Mouse (Mus musculus) WW6 (cell line): Measurements from ENCODE around the gene Ldlr.
"Not testable (repeated sequence)": the region's sequence is repeated elsewhere in the genome, so short reads cannot be mapped to it uniquely, and the experiment has no call there.

ENCODE experiments used
- DNase-seq: peaks from one replicate; pipeline ENCODE4 v3.0.0-alpha.2; 2013; ENCODE audit warnings: low read depth, low spot score

Gene Ldlr

DNA sequence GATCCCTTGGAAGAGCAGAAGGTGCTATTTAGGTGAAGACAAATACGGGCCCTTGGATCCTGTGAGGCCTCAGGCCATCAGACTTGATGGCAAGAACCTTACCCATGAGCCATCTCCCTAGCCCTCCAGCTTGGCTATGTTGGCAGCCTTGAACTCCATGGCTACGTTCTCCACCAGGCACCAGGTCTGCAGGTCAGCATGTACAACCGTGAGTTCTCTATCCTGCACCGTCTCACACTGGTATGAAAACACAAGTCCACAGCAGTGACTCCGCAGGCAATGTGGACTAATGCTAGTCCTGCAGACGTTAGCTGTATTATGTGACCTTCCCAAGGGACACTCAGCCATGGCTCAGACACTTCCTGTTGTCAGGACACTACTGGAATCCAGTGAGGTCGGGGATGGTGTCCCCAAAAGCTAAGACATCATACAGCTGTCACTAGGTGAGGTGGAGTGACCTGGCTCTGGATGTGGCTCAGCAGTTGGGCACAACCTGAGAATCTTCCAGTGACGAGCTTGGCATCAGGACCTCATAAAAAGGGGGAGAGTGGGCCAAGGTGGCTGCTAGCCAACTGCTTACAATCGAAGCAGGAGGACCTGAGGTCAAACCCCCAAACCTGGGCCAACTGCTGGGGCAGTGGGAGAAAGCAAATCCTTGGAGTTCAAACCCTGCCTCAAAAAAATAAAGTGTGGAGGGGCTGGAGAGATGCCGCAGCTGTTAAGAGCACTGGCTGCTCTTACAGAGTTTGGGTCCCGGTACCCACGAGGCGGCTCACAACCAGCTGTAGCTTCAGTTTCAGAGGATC is 31.4 kb downstream of the Ldlr start:
- no peak for DNase-seq

DNA sequence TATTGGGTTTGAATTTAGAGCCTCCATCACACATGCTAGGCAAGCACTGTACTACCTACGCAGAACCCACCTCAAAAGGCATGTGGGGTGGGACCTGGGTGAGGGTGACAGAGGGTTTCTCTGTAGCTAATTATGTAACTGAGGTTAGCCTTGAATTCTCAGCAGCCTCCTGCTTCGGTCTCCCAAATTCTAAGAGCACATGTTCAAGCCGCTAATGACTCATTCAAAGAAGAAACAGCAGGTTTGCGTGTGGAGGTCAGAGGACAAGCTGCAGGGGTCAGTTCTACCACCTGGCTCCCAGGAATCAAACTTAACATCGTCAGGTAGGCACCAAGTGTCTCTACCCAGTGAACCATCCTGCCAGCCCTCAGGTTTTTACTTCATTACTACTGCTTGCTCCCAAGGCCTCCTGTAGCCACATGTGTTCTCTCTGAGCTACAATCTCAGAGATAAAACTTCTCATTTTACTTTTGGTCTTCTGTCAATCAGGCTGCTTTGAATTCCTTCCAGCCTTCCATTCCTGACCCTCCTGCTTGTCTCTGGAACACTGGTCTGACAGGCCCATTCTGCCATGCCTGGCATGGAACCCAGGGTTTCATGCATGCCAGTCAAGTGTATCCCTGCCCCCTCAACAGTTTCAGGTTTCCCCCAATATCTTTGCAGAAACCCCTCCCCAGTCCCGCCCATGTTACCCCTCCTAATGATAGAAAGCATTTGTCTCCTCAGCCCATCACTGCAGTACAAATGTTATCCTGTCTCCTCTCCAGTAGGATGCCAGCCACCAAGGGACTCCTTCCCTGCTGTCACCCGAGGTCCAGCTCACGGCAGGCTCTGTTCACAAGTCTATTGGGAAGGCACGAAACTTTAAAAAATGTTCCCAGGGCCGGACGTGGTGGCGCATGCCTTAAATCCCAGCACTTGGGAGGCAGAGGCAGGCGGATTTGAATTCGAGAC is 35.6 kb downstream of the Ldlr start:
- no peak for DNase-seq

DNA sequence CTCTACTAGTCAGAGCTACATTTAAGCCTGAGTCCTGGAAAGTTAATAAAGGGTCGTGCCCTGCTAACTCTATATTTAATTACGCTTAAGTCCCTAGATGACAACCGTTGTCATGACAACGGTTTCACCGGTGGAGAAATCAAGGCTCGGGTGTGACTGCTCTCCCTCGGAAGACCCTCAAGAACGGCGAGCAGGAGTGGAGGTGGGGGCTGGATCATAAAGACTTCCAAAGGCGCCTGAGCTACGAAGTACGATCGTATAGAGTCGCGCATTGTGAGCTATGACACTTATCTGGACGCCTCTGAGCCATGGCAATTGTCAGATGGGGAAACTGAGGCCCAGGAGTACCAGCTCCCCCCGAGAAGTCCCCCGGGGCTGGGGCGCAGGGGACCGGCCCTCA is 36.4 kb downstream of the Ldlr start:
- no peak for DNase-seq

DNA sequence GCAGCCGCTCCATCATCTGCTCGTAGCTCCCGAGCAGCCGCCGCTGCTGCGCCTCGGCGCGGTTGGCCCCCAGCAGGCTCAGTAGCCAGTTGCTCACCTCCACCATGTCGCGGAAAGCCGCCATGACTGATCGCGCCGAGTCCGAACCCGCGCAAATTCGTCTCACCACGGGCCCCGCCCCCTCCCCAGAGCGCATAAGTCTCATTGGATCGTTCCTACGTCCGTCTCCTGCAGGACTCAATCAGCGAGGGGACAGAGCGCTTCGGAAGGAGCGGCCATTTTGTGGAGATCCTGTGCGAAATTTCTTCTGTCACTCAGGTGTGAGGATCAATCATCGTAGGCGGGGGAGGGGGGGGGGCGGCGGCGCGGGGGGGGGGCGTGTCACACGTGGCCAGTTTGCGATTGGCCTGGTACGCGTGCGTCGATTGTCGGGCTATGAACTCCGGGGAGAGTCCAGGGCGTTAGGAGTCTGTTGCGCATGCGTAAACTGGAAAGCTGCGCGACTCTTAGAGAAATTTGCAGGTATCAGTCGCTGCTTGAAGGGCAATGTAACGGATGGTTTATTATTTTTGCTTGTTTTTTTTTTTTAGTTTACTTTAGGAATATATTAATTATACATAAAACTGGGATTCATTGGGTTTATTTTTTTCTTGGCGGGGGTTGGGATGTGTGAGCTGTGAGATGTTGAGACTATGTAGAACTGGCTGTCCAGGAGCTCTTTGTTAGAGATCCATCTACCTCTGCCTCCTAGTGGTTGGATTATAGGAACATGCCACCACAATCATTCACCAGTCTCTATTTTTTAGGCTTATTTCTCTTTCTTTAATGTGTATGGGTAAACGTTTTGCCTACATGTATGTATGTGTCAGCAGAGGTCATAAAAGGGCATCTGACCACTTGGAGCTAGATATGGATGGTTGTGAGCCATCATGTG is 37.1 kb downstream of the Ldlr start, which contains the start of gene Spc24:
Gene Spc24 (minus strand): TSS at position 149 of the 934 bp plus-strand sequence.
- peak; percentile 93 for DNase-seq

DNA sequence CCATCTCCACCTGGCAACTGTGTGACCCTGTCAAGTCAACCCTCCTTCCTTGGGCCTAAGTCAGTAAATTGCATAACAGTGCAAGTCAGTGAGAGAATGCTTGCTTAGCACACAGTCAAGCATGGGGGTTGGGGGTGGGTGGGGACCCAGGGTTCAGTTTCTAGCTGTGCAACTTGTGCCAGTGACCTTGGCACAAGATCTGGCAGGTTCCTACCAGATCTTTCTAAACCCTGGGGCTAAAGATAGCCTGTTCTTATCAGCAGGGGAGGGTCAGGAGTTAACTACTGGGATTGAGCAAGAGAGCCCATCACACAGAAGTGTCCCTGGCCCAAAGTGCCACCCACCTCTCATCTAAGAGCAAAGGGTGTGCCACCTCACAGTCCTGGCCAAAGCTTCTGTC is 38.9 kb downstream of the Ldlr start:
- DNase-seq: peak; percentile 18

DNA sequence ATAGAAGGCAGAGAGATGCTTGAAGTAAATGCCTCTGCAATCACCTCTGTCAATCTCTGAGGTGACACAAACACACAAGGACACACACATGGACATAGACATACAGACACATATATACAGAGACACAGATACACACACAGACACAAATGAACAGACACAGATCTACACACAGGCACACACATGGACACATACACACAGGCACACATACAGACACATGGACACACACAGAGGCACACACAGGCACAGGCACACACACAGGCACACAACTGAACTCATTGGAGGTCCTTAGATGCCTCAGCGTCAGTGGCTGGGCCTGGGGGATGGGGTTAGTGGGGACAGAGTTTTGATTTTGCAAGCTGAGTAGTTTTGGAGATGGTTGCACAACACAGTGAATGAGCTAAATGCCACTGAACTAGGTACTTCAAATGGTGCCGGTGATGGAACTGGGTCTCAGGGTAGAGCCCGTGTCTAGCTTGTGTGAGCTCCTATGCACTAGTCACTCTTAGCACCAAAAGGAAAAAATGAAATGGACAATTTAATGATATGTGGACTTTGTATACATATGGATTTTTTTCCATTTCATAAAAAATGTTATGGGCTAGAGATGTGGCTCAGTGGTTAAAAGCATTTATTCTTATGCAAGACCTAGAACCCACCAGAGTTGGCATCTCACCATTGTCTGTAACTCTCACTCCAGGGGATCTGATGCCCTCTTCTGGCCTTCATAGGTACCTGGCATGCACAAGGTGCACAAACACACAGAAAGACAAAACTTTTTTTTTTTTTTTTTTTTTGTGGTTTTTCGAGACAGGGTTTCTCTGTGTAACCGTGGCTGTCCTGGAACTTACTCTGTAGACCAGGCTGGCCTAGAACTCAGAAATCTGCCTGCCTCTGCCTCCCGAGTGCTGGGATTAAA is 41.1 kb downstream of the Ldlr start:
- no peak for DNase-seq

DNA sequence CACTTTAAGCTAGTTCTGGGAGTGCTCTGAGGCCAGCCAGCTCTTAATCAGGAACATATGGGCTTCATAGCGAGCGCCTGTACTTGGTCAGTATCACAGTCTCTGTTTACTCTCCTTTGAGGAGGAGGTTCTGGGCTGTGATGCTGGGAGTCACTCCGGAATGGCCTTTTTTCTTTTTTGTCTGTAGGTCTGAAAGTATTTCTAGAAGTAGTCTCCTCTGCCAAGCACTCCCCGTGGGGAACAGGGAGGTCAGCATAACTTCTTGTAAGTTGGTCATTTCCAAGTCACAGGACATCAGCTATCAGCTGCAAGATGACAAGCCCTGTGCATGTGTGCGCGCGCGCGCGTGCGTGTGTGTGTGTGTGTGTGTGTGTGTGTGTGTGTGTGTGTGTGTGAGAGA is 44.6 kb downstream of the Ldlr start:
- DNase-seq: no peak

DNA sequence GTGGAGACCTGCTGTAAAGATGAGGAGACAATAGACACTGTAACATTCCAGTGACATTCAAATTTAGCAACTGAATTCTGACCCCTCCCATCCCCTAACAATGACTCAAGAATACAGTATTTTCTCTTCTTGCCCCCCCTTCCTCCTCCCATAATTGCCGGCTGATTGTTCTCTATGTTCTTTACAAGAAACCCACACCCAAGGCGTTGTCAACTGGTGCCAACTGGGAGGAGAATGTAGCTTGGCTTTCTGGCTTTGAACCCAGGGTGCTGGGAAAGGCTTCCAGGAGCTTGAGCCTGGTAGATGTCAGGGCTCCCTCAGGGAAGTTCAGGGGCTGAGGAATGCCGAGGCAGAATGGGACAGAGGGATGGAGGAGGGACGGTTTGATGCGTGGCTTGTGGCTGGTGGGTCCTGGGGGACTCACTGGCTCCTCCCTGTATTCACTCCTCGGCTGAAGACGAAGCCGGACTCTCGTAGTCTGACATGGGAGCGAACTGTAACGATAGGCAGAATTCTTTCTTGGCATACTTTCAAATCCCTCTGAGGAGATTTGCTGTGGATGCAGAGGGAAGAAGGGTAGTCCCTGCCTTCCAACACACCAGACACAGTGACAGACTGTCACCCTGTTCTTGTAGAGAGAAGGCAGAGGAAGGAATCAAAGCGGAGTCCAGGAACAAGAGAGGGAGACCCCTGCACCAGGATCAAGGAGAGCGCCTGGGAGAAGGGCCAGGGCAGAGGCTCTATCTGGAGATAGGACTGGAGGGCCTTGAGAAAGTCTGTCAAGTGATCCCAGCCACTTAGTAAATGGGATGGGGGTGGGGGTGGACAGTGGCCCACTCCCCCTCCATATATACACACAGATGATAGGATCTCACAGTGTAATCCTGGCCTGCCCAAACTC is 45.5 kb downstream of the Ldlr start:
- no peak for DNase-seq

DNA sequence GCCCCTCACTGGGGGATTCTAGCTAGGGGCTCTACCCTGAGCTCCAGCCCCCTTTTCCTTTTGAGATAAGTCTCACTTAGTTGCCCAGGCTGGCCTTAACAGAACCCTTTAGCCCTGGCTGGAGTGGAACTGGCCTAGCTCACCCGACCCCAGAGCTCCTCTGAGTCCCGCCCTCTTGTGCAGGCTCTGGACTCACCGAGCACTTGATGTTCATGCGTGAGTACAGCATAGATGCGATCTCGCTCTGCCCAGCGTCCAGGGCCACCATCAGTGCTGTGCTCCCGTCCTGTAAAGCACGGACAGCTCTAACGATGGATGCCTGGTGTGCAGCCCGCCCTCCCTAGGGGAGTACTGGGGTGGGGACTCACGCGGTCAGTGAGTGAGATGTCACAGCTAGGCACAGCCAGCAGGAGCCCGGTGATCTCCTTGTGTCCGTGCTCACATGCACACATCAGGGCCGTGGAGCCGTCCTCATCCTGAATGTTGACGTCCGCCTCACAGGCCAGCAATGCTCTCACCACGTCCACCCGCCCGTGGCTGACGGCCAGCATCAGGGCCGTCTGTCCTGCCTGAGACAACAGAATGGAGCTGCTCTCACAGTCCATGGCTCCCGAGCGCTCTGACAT is 46.4 kb downstream of the Ldlr start:
- DNase-seq: no peak

DNA sequence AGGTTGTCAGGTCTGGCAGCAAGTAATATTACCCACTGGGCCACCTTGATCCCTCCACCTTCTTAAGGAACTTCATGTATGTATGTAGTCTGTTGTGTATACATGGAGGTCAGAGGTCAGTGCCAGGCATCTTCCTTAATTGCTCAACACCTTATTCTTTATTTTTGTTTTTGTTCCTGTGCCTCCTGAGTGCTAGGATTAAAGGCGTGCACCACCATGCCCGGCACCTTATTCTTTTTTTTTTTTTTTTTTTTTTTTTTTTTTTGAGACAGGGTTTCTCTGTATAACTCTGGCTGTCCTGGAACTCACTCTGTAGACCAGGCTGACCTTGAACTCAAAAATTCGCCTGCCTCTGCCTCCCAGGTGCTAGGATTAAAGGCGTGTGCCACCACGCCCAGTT is 50.1 kb downstream of the Ldlr start:
- not testable (repeated sequence) for DNase-seq

DNA sequence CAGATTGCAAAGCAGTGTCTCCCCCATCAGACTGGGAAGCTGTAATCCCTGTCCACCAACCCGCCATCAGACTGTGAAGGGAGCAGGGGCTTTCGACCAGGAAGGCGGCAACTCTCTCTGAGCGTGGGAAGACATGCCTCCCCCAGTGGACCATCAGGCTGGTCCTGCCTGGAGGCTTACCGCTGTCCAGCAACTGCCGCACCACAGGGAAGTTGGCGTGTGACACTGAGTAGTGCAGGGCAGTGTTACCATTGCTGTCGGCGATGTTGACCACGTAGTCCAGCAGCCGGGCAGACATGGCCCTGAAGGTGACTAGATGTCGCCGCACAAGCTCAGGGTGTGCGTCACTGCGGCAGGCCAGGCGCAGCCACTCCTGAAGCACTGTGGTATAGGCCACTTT is 51.1 kb downstream of the Ldlr start:
- DNase-seq: no peak

DNA sequence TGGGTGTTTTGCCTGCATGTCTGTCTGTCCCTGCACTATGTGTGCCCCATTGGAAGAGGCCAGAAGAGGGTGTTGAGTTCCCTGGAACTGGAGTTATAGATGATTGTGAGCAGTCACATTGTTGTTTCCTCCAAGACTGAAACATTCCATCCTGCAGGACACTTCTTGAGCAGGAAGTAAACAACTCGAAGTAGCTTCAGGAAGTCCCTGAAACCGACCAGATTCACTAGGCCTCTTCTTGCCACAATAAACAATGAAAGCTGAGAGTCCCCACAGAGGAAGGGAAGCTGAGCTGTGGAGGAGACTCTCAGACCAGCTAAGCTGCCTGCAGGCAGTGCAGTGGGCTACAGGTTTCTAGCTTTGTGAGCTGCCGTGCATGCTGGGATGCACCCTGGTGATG is 54.4 kb downstream of the Ldlr start:
- DNase-seq: no peak

DNA sequence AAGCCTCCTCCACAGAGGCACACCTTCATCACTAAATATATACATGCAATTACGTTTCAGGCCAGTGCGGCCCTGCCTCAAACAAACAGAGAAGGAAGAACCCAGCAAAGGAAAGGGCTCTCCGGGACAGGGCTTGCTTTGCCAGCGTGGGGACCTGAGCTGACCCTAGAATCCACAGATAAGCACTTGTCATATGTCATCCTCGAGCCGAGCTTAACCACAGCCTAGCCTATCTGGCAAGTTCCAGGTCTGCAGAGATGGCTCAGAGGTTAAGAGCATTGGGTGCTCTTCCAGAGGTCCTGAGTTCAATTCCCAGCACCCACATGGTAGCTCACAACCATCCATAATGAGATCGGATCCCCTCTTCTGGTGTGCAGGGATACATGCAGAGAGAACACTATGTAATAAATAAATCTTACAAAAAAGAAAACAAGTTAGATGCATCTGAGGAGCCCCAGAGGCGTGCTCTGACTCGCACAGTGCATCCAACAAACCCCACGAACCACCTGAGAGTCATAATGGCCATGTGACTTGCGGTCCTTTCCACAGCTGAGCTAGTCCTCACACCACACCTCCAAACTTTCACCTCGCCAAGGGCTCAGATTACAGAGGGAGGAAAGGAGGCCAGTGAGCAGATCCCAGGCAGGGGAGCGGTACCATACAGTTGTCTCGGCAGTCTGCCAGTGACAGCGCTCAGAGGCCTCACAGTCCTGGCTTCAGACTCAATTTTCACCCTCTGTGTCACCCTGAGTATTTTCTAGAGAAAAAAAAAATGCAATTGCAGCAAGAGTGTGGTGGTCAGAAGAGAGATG is 58.6 kb downstream of the Ldlr start:
- DNase-seq: no peak

DNA sequence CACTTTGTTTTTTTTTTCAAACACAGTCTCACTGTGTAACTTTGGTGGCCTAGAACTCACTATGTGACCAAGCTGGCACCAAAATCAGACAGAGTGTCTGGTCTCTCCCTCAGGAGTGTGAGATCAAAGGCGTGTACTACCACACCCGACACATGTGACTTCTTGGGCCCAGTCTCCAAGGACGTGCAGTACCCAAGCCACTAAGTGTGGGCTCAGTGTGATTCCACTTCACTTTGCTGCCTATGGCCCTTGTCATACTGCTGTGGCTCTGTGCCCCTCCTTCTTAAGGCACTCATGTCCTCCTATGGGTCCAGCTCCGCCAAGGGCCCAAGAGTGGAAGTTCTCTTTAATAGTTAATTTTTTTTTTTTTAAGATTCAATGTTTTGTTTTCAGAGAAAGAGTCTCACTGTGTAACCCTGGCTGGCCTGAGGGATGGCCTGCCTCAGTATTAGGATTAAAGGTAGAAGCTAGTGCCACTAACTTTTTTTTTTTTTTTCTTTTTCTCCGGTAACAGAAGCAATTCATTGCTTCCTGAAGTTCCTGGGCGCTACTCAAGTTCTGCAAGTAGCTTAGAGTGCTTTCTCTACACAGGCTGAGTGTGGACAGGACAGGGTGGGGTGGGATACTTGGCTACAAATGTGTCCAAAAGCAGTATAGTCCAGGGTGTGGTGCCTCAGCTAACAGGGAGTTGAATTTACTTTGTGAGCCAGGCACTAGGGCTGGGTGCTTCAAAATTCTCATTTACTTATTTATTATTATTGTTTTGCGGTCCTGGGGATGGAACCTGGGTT is 61.4 kb downstream of the Ldlr start:
- no peak for DNase-seq

DNA sequence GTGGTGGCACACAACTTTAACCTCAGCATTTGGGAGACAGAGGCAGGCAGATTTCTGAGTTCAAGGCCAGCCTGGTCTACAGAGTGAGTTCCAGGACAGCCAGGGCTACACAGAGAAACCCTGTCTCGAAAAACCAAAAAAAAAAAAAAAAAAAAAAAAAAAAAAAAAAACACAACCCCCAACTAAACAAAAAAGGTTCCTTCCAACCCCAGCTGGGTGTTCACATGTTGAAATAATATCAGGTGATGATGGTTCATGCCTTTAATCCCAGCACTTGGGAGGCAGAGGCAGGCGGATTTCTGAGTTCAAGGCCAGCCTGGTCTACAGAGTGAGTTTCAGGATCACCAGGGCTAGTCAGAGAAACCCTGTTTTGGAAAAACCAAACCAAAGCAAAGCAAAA is 63.0 kb downstream of the Ldlr start:
- not testable (repeated sequence) for DNase-seq

DNA sequence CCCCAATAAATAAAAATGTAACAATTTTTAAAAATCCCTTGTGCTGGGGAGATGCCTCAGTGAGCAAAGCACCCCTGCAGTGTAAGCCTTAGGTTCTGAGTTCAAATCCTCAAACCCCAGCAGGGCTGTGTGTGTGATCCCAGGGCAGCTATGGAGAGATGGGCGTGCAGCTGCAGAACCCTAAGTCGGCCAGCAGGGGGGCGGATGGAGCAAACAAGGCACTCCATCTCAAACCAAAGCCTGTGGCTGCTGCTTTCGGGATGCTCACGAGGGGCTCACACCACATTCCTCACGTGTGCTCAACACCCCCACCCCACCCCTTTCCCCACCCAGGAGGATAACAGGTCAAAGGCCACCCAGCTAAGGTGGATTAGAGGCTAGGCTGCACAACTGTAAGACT is 63.6 kb downstream of the Ldlr start:
- DNase-seq: no peak

DNA sequence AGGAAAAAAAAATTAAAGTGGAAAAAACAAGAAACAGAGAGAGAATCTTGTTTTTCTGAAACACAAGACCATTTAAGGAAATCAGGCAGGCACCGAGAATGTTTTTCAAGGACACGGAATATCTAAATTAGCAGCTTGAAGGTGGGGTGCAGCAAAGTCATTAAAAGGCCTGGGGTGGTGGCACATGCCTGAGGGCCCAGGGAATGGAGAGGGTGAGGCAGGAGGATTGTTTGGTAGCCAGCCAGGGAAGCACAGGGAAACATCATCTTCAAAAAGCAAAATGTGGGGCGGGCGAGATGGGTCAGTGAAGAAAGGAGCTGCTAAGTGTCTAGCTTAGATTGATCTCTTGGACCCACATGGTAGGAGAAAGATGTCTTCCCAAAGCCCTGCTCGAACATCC is 64.4 kb downstream of the Ldlr start:
- no peak for DNase-seq
